Mouse (Mus musculus) gastrocnemius, postnatal 14 days (tissue): ENCODE measurements around the gene Spty2d1. TPM values are rescaled to one million over a fixed set of nuclear protein-coding genes. Genes with fewer than 3 reads are reported as not detected.

Experiments used
- DNase-seq: peaks from one replicate; pipeline ENCODE4 v3.0.0; 2021; ENCODE audit warnings: mixed read lengths
- intact Hi-C: fragments of 180-260 bp; cut with DNase I; formaldehyde crosslinking; loops from one replicate; pipeline ENCODE4 v1.15.1; 2025; ENCODE audit warnings: low total_unique reads
- total RNA-seq, 2 experiments: library from RNA; stranded (reverse); gene quantifications; 2 replicates each; pipeline ENCODE4 v1.2.3; 2021

Gene Spty2d1
- total RNA-seq, 2 experiments from 2014 or later = 6.0 to 7.2 TPM

- intact Hi-C loops = loop anchor here (2.0 kb wide), 1 partner anchor 124 kb away; no protein-coding TSS in a partner anchor
- no peak for DNase-seq
Observed at GRCm38 (mm10) chr7:47024454-47024853, 16.2 kb upstream of the Spty2d1 start.

GRCm38 (mm10) chr7:47023530-47023929, 15.3 kb upstream of the Spty2d1 start:
- intact Hi-C loops = loop anchor here (2.0 kb wide), 1 partner anchor 59 kb away; no protein-coding TSS in a partner anchor
- DNase-seq = peak; percentile 79

- DNase-seq = no peak
- intact Hi-C loops = loop anchor here (2.0 kb wide), 1 partner anchor 60 kb away; no protein-coding TSS in a partner anchor
Observed at GRCm38 (mm10) chr7:47022482-47022881, 14.3 kb upstream of the Spty2d1 start.

GRCm38 (mm10) chr7:47020956-47021355, 12.7 kb upstream of the Spty2d1 start:
- DNase-seq = no peak
- intact Hi-C loops = no loop called here

- no peak for DNase-seq
- intact Hi-C loops = no loop called here
Observed at GRCm38 (mm10) chr7:47019641-47020040, 11.4 kb upstream of the Spty2d1 start.

- no peak for DNase-seq
- intact Hi-C loops = no loop called here
Observed at GRCm38 (mm10) chr7:47017146-47017545, 8.9 kb upstream of the Spty2d1 start.

GRCm38 (mm10) chr7:47016602-47017001, 8.4 kb upstream of the Spty2d1 start:
- no peak for DNase-seq
- intact Hi-C loops = no loop called here

GRCm38 (mm10) chr7:47015390-47016065, 7.3 kb upstream of the Spty2d1 start:
- DNase-seq = peak; percentile 88
- intact Hi-C loops = loop anchor here (2.0 kb wide), 1 partner anchor 53 kb away; no protein-coding TSS in a partner anchor

- intact Hi-C loops = loop anchor here (2.0 kb wide), 1 partner anchor 52 kb away; no protein-coding TSS in a partner anchor
- peak; percentile 43 for DNase-seq
Observed at GRCm38 (mm10) chr7:47014564-47015389, 6.6 kb upstream of the Spty2d1 start.

GRCm38 (mm10) chr7:47013131-47013767, 5.0 kb upstream of the Spty2d1 start:
- intact Hi-C loops = no loop called here

GRCm38 (mm10) chr7:47007818-47008167, 418 bp downstream of the Spty2d1 start:
- intact Hi-C loops = no loop called here
- DNase-seq = no peak

More at GRCm38 (mm10) chr7:47013131-47013767, 5.0 kb upstream of the Spty2d1 start:
- no peak for DNase-seq

- intact Hi-C loops = no loop called here
Observed at GRCm38 (mm10) chr7:47007109-47007780, 966 bp downstream of the Spty2d1 start.

GRCm38 (mm10) chr7:47003411-47004115, 4.6 kb downstream of the Spty2d1 start:
- intact Hi-C loops = no loop called here

More at GRCm38 (mm10) chr7:47007109-47007780, 966 bp downstream of the Spty2d1 start:
- no peak for DNase-seq

GRCm38 (mm10) chr7:47001900-47002275, 6.3 kb downstream of the Spty2d1 start:
- intact Hi-C loops = no loop called here

More at GRCm38 (mm10) chr7:47003411-47004115, 4.6 kb downstream of the Spty2d1 start:
- DNase-seq = no peak

GRCm38 (mm10) chr7:47001125-47001899, 6.9 kb downstream of the Spty2d1 start:
- no peak for DNase-seq
- intact Hi-C loops = no loop called here

More at GRCm38 (mm10) chr7:47001900-47002275, 6.3 kb downstream of the Spty2d1 start:
- DNase-seq = no peak

- intact Hi-C loops = no loop called here
- DNase-seq = no peak
Observed at GRCm38 (mm10) chr7:47000644-47000983, 7.6 kb downstream of the Spty2d1 start.

GRCm38 (mm10) chr7:46999983-47000643, 8.1 kb downstream of the Spty2d1 start:
- DNase-seq = no peak
- intact Hi-C loops = no loop called here

GRCm38 (mm10) chr7:46998942-46999341, 9.3 kb downstream of the Spty2d1 start:
- intact Hi-C loops = no loop called here
- DNase-seq = no peak
